Mouse (Mus musculus): ENCODE measurements around the gene Lrr1. TPM values are rescaled to one million over a fixed set of nuclear protein-coding genes. Genes with fewer than 3 reads are reported as not detected.
A peak's percentile ranks its signal among the peaks of the same experiment; 100 is the strongest.

The Lrr1 gene
- polyA plus RNA-seq, 1 experiment = 0.15 TPM

- WGBS = 7% methylated on average over 18 of the region's 18 CpGs
- DNase-seq = no peak
- TF ChIP-seq CTCF (IDR thresholded peaks at IDR 0.05; ENCODE audit: borderline replicate concordance, insufficient read depth, low read depth, low read length) (no peak), POLR2A (IDR thresholded peaks at IDR 0.05; ENCODE audit: borderline replicate concordance, insufficient read depth, low read length) (0 out of 2 replicates have a peak, but pooled peaks have one; percentile 18)
- Histone ChIP-seq H3K27ac (ENCODE audit: insufficient read depth, low read length) (no peak overlapping the region), H3K4me1 (ENCODE audit: control insufficient read depth, insufficient read depth, low read length) (no peaks in the 10 kb centered on the region), H3K4me3 (replicated peaks; ENCODE audit: insufficient read depth, low read depth, low read length) (peak overlapping the region; percentile 78), H3K27me3 (ENCODE audit: control insufficient read depth, insufficient read depth, low read length) (no peaks in the 10 kb centered on the region)
These were observed 756 bp upstream of the Lrr1 start for GRCm38 (mm10) chr12:69167656-69168460.

DNA sequence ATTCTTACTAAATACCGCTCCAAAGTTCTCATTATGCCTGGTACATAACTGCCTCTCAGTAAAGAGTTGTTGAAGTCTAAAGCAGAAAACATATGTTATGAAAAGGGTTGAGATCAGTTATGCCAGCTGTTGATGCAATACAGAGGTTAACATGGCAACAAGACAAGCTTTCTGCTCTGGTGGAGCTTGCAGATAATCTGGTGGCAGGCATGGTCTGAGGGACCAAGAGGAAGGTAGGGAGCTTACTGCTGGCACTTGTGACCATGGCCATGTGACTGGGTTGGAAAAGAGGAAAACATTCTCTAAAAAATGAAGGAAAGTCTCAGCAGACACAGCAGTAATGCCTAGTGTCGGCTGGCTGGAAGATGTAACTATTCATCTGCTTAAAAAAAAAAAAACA is 2.7 kb downstream of the Lrr1 start:
- WGBS = 91% methylated on average over 2 of the region's 2 CpGs
- no peak for DNase-seq
- Histone ChIP-seq H3K27ac (ENCODE audit: insufficient read depth, low read length) (no peak overlapping the region), H3K27me3 (ENCODE audit: control insufficient read depth, insufficient read depth, low read length) (no peaks in the 10 kb centered on the region), H3K4me3 (replicated peaks; ENCODE audit: insufficient read depth, low read depth, low read length) (no peak overlapping the region), H3K4me1 (ENCODE audit: control insufficient read depth, insufficient read depth, low read length) (no peaks in the 10 kb centered on the region)
- TF ChIP-seq CTCF (IDR thresholded peaks at IDR 0.05; ENCODE audit: borderline replicate concordance, insufficient read depth, low read depth, low read length) (no peak), POLR2A (IDR thresholded peaks at IDR 0.05; ENCODE audit: borderline replicate concordance, insufficient read depth, low read length) (no peak)

- no peaks in the 10 kb centered on the region for H3K4me1 ChIP-seq (ENCODE audit: control insufficient read depth, insufficient read depth, low read length)
- WGBS = 93% methylated on average over 3 of the region's 3 CpGs
- H3K27me3 ChIP-seq (ENCODE audit: control insufficient read depth, insufficient read depth, low read length) = no peaks in the 10 kb centered on the region
- no peak overlapping the region for H3K4me3 ChIP-seq (replicated peaks; ENCODE audit: insufficient read depth, low read depth, low read length)
- DNase-seq = no peak
- no peak overlapping the region for H3K27ac ChIP-seq (ENCODE audit: insufficient read depth, low read length)
- TF ChIP-seq POLR2A (IDR thresholded peaks at IDR 0.05; ENCODE audit: borderline replicate concordance, insufficient read depth, low read length) (no peak), CTCF (IDR thresholded peaks at IDR 0.05; ENCODE audit: borderline replicate concordance, insufficient read depth, low read depth, low read length) (no peak)
These were observed 7.4 kb downstream of the Lrr1 start for GRCm38 (mm10) chr12:69175975-69176374.

DNA sequence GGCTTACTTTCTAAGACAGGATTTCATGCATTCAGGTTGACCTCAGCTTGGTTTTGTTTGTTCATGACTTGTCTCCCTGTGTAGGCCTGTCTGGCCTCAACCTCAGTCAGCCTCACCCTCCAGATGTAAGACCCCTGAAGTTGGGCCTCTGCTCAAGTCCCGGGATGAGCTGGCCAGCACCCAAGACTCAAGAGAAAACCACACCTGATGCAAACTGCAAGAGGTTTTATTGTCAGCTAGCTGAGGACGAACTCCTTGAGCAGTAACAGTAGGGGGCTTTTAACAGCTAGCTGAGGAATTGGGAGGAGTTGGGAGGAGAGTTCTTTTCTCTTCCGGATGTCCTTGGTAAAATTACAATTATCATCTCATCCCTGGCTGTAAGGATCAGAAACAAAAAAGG is 8.9 kb downstream of the Lrr1 start:
- 60% methylated on average over 3 of the region's 3 CpGs for WGBS
- TF ChIP-seq CTCF (IDR thresholded peaks at IDR 0.05; ENCODE audit: borderline replicate concordance, insufficient read depth, low read depth, low read length) (no peak), POLR2A (IDR thresholded peaks at IDR 0.05; ENCODE audit: borderline replicate concordance, insufficient read depth, low read length) (no peak)
- no peak overlapping the region for H3K27ac ChIP-seq (ENCODE audit: insufficient read depth, low read length)

GRCm38 (mm10) chr12:69179371-69179770 is 10.8 kb downstream of the Lrr1 start:
- H3K27me3 ChIP-seq (ENCODE audit: control insufficient read depth, insufficient read depth, low read length) = no peaks in the 10 kb centered on the region
- WGBS = 75% methylated on average over 12 of the region's 12 CpGs
- no peak for DNase-seq
- no peak overlapping the region for H3K4me3 ChIP-seq (replicated peaks; ENCODE audit: insufficient read depth, low read depth, low read length)
- H3K4me1 ChIP-seq (ENCODE audit: control insufficient read depth, insufficient read depth, low read length) = no peaks in the 10 kb centered on the region
- H3K27ac ChIP-seq (ENCODE audit: insufficient read depth, low read length) = no peak overlapping the region
- TF ChIP-seq POLR2A (IDR thresholded peaks at IDR 0.05; ENCODE audit: borderline replicate concordance, insufficient read depth, low read length) (no peak), CTCF (IDR thresholded peaks at IDR 0.05; ENCODE audit: borderline replicate concordance, insufficient read depth, low read depth, low read length) (no peak)

More for the DNA sequence above, 8.9 kb downstream of the Lrr1 start:
- no peaks in the 10 kb centered on the region for H3K27me3 ChIP-seq (ENCODE audit: control insufficient read depth, insufficient read depth, low read length)
- no peaks in the 10 kb centered on the region for H3K4me1 ChIP-seq (ENCODE audit: control insufficient read depth, insufficient read depth, low read length)
- DNase-seq = no peak
- no peak overlapping the region for H3K4me3 ChIP-seq (replicated peaks; ENCODE audit: insufficient read depth, low read depth, low read length)

DNA sequence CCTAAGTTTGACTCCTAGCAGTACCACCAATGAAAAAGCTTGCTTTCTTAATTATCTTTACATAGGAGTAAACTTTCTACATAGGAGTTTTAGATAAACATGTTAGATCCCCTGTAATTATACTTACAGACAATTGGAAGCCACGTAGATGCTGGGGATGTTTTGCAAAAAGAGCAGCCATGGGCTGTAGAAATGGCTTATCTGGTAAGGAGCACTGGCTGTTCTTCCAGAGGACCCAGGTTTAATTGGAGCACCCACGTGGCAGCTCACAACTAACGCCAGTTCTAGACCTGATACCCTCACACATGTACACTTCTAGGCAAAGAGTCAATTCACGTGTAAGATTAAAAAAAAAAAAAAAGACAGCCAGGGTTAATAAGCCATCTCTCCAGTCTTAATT is 13.2 kb downstream of the Lrr1 start:
- TF ChIP-seq POLR2A (IDR thresholded peaks at IDR 0.05; ENCODE audit: borderline replicate concordance, insufficient read depth, low read length) (no peak), CTCF (IDR thresholded peaks at IDR 0.05; ENCODE audit: borderline replicate concordance, insufficient read depth, low read depth, low read length) (no peak)
- no peak overlapping the region for H3K27ac ChIP-seq (ENCODE audit: insufficient read depth, low read length)
- DNase-seq = no peak
- 83% methylated on average over 4 of the region's 4 CpGs for WGBS
- H3K4me3 ChIP-seq (replicated peaks; ENCODE audit: insufficient read depth, low read depth, low read length) = no peak overlapping the region
- H3K27me3 ChIP-seq (ENCODE audit: control insufficient read depth, insufficient read depth, low read length) = no peaks in the 10 kb centered on the region
- peaks cover 6% of the 10 kb centered on the region; the same call in 1 of the 2 replicates for H3K4me1 ChIP-seq (ENCODE audit: control insufficient read depth, insufficient read depth, low read length)

- H3K4me3 ChIP-seq (replicated peaks; ENCODE audit: insufficient read depth, low read depth, low read length) = peak within 1 kb of the TSS; percentile 91
- TF ChIP-seq POLR2A (IDR thresholded peaks at IDR 0.05; ENCODE audit: borderline replicate concordance, insufficient read depth, low read length) = peak; percentile 93
- no peak for TF ChIP-seq CTCF (IDR thresholded peaks at IDR 0.05; ENCODE audit: borderline replicate concordance, insufficient read depth, low read depth, low read length)
- H3K27me3 ChIP-seq (ENCODE audit: control insufficient read depth, insufficient read depth, low read length) = no peaks in the 10 kb centered on the region
- H3K4me1 ChIP-seq (ENCODE audit: control insufficient read depth, insufficient read depth, low read length) = peaks cover 6% of the 10 kb centered on the region; the same call in 1 of the 2 replicates
- peak; percentile 99 for DNase-seq
- H3K27ac ChIP-seq (ENCODE audit: insufficient read depth, low read length) = peak within 1 kb of the TSS; percentile 88
- WGBS = under 1% methylated on average over 84 of the region's 84 CpGs
These were observed 15.1 kb downstream of the Lrr1 start, which contains the start of the genes Rpl36al and Mgat2 for GRCm38 (mm10) chr12:69183583-69184308. Gene Rpl36al, minus strand, starts transcription at chr12:69184083. Gene Mgat2, plus strand, starts transcription at chr12:69184157.
